Mouse (Mus musculus): ENCODE results near the gene Rtl10. TPM values are rescaled to one million over a fixed set of nuclear protein-coding genes. Genes with fewer than 3 reads are reported as not detected.
"Not testable (repeated sequence)": the region's sequence is repeated elsewhere in the genome, so short reads cannot be mapped to it uniquely, and the experiment has no call there.

Gene Rtl10
- total and polyA plus RNA-seq, 3 experiments, result 3.5 to 9.9 (median 8.3) TPM

DNA sequence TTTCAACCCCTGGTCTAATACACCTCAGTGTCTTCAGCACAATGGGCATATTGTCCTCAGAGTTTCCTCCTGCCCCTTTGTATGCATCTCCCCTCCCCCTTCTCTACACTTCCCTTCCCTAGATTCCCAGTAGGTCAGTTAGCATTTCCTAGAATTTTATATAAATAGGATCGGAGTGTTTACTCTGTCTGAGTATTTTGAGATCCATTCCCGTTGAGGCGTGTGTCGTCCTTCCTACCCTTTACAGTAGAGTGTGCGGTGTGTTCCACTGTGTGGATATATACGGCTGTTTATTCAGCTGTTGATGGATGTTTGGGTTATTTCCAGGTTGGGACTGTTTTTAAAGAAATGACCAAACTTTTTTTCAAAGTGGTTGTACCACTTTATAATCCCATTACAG, 14.8 kb downstream of the Rtl10 start:
- DNase-seq (ENCODE audit: low spot score) (no peak), ATAC-seq (ENCODE audit: extremely low read depth, insufficient number of reproducible peaks, low FRiP score, poor library complexity, severe bottlenecking) (no peak)
- H3K4me1 ChIP-seq (ENCODE audit: insufficient read depth, low read depth, low read length), result no peaks in the 10 kb centered on the region
- H3K36me3 ChIP-seq (replicated peaks), result peaks cover 35% of the 10 kb centered on the region
- H3K4me3 ChIP-seq (ENCODE audit: low read depth, low read length), result no peak overlapping the region
- no peaks in the 10 kb centered on the region for H3K9me3 ChIP-seq (replicated peaks)
- TF ChIP-seq GATA2 (IDR thresholded peaks at IDR 0.05; ENCODE audit: borderline replicate concordance, low read depth, low read length), result no peak
- TF ChIP-seq GATA1 (IDR thresholded peaks at IDR 0.05; ENCODE audit: borderline replicate concordance, low read length), result no peak
- no peak for TF ChIP-seq TAL1 (conservative IDR thresholded peaks at IDR 0.05; ENCODE audit: low read depth, low read length)
- TF ChIP-seq POLR2AphosphoS5 (IDR thresholded peaks at IDR 0.05; ENCODE audit: insufficient replicate concordance, low read depth, low read length), result no peak
- no peak for TF ChIP-seq CTCF (IDR thresholded peaks at IDR 0.05; ENCODE audit: low read depth, low read length)
- no peaks in the 10 kb centered on the region for H3K27me3 ChIP-seq (ENCODE audit: insufficient read depth, low read length)

DNA sequence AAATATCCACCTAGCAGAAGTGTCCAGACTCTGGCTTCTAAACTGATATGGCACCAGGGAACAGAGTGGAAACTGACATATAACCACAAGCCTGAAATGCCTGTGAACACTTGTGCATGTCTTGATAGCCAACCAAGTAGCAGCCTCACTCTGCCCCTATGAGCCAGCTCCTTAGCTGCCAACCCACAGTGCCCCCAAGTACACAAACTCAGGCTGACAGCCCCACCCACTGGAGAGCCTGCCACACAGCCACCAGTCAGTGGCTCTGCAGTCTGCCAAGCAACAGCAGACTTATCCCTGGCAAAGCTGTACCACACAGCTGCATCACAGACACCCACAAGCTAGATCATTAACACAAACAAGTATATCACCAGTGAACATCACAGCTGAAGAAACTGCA, 19.4 kb downstream of the Rtl10 start:
- DNase-seq (ENCODE audit: low spot score), result no peak
- ATAC-seq (ENCODE audit: extremely low read depth, insufficient number of reproducible peaks, low FRiP score, poor library complexity, severe bottlenecking), result no peak
- Histone ChIP-seq H3K9me3 (replicated peaks) (no peaks in the 10 kb centered on the region), H3K27me3 (ENCODE audit: insufficient read depth, low read length) (no peaks in the 10 kb centered on the region), H3K4me1 (ENCODE audit: insufficient read depth, low read depth, low read length) (no peaks in the 10 kb centered on the region), H3K4me3 (ENCODE audit: low read depth, low read length) (no peak overlapping the region), H3K36me3 (replicated peaks) (peaks cover 8% of the 10 kb centered on the region)
- TF ChIP-seq GATA2 (IDR thresholded peaks at IDR 0.05; ENCODE audit: borderline replicate concordance, low read depth, low read length) (no peak), TAL1 (conservative IDR thresholded peaks at IDR 0.05; ENCODE audit: low read depth, low read length) (no peak), POLR2AphosphoS5 (IDR thresholded peaks at IDR 0.05; ENCODE audit: insufficient replicate concordance, low read depth, low read length) (no peak), CTCF (IDR thresholded peaks at IDR 0.05; ENCODE audit: low read depth, low read length) (no peak), GATA1 (IDR thresholded peaks at IDR 0.05; ENCODE audit: borderline replicate concordance, low read length) (no peak)

DNA sequence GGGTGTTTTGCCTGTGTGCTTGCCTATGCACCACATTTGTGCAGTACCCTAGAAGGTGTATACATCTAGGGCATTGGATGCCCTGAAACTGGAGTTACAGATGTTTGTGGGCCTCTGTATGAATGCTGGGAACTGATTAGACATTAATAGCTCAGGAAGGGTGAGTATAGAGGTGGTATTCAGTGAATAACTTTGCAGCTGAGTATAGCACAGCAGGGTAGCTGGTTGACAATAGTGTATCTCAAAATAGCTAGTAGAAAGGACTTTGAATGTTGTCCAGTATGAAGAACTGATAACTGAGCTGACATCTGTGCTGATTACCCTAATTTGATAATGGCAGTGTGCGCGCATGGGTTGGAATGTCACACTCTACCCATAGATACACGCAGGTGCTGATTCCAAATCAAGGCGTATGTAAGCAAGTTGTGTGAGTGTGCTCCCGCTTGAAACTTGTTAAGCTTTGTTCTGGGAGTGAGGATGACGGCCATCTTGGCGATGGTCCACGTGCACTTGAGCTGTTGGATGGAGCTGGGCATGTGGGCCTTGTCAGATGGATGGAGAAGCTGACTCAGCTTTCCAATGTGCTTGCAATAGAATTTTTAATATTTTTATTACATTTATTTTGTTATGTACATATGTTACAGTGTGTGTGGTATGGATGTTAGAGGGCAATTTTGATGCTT, 25.0 kb downstream of the Rtl10 start:
- no peaks in the 10 kb centered on the region for H3K27me3 ChIP-seq (ENCODE audit: insufficient read depth, low read length)
- H3K9me3 ChIP-seq (replicated peaks), result no peaks in the 10 kb centered on the region
- ATAC-seq (ENCODE audit: extremely low read depth, insufficient number of reproducible peaks, low FRiP score, poor library complexity, severe bottlenecking) (no peak), DNase-seq (ENCODE audit: low spot score) (no peak)
- TF ChIP-seq CTCF (IDR thresholded peaks at IDR 0.05; ENCODE audit: low read depth, low read length) (no peak), TAL1 (conservative IDR thresholded peaks at IDR 0.05; ENCODE audit: low read depth, low read length) (no peak), GATA1 (IDR thresholded peaks at IDR 0.05; ENCODE audit: borderline replicate concordance, low read length) (no peak), GATA2 (IDR thresholded peaks at IDR 0.05; ENCODE audit: borderline replicate concordance, low read depth, low read length) (no peak), POLR2AphosphoS5 (IDR thresholded peaks at IDR 0.05; ENCODE audit: insufficient replicate concordance, low read depth, low read length) (no peak)
- H3K4me1 ChIP-seq (ENCODE audit: insufficient read depth, low read depth, low read length), result no peaks in the 10 kb centered on the region
- H3K36me3 ChIP-seq (replicated peaks), result peaks cover 4% of the 10 kb centered on the region
- no peak overlapping the region for H3K4me3 ChIP-seq (ENCODE audit: low read depth, low read length)

DNA sequence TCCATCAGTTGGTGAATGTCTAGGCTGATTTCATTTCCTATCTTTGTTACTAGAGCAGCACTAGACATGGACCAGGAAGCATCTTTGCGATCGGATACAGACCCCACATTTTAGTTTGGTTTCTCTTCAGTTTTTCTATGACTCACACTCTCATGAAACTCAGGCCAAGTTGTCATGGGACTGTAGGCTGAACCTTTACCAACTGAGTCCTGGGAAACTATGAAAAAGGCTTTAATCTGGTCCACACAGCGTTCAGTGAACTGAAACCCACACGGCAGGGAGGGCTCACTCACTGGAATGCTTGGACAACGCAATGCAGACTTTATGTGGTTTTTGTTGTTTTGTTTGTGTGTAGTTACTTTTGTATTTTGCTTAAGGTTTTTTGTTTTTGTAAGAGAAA, 30.0 kb downstream of the Rtl10 start:
- TF ChIP-seq GATA2 (IDR thresholded peaks at IDR 0.05; ENCODE audit: borderline replicate concordance, low read depth, low read length) (no peak), GATA1 (IDR thresholded peaks at IDR 0.05; ENCODE audit: borderline replicate concordance, low read length) (no peak), POLR2AphosphoS5 (IDR thresholded peaks at IDR 0.05; ENCODE audit: insufficient replicate concordance, low read depth, low read length) (no peak), TAL1 (conservative IDR thresholded peaks at IDR 0.05; ENCODE audit: low read depth, low read length) (no peak), CTCF (IDR thresholded peaks at IDR 0.05; ENCODE audit: low read depth, low read length) (no peak)
- ATAC-seq (ENCODE audit: extremely low read depth, insufficient number of reproducible peaks, low FRiP score, poor library complexity, severe bottlenecking) (no peak), DNase-seq (ENCODE audit: low spot score) (no peak)
- H3K4me1 ChIP-seq (ENCODE audit: insufficient read depth, low read depth, low read length), result no peaks in the 10 kb centered on the region
- peaks cover 4% of the 10 kb centered on the region for H3K36me3 ChIP-seq (replicated peaks)
- H3K9me3 ChIP-seq (replicated peaks), result no peaks in the 10 kb centered on the region
- H3K4me3 ChIP-seq (ENCODE audit: low read depth, low read length), result no peak overlapping the region
- no peaks in the 10 kb centered on the region for H3K27me3 ChIP-seq (ENCODE audit: insufficient read depth, low read length)

DNA sequence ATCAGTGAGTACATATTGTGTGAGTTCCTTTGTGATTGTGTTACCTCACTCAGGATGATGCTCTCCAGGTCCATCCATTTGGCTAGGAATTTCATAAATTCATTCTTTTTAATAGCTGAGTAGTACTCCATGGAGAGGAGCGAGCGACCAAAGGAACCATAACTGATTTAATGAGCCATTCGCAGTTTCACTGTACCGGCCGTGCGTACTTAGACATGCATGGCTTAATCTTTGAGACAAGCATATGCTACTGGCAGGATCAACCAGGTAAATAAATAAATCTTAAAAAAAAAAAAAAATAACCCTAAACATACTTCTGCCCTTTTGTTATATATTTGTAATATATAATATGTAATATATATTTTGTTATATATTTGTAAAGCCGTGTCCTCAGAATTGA, 34.4 kb downstream of the Rtl10 start:
- not testable (repeated sequence) for H3K4me3 ChIP-seq (ENCODE audit: low read depth, low read length); DNase-seq (ENCODE audit: low spot score); H3K27me3 ChIP-seq (ENCODE audit: insufficient read depth, low read length); H3K4me1 ChIP-seq (ENCODE audit: insufficient read depth, low read depth, low read length); H3K9me3 ChIP-seq (replicated peaks); H3K36me3 ChIP-seq (replicated peaks)
- peak; percentile 100 for ATAC-seq (ENCODE audit: extremely low read depth, insufficient number of reproducible peaks, low FRiP score, poor library complexity, severe bottlenecking)

DNA sequence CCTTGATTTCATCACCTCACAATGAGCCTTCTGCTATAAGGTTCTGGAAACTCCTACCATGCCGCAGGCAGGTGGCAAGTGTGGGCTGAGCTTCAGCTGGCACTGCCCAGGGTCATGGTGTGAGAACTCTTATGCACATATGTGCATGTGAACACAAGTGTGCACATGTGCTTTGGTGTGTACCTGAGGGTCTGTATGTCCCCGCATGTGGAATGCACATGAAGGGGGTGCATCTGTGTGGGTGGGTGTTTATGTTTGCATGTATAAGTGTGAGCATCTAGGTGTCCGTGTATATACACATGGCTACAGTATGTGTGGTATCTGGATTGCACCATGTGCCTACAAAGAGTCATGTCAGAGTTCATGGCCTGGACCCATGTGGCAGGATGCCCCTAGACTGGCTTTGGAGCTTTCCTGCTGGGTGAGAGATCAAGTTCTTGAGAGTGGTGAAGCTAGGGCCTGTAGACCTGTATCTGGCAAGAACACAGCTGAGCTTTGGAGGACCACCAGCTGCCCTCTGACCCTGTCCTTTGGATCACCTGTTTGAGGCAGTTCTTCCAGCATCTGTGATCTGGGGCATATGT, 38.8 kb downstream of the Rtl10 start:
- Histone ChIP-seq H3K36me3 (replicated peaks) (peaks cover 18% of the 10 kb centered on the region), H3K4me1 (ENCODE audit: insufficient read depth, low read depth, low read length) (no peaks in the 10 kb centered on the region), H3K4me3 (ENCODE audit: low read depth, low read length) (no peak overlapping the region), H3K9me3 (replicated peaks) (no peaks in the 10 kb centered on the region), H3K27me3 (ENCODE audit: insufficient read depth, low read length) (no peaks in the 10 kb centered on the region)
- no peak for ATAC-seq (ENCODE audit: extremely low read depth, insufficient number of reproducible peaks, low FRiP score, poor library complexity, severe bottlenecking)
- DNase-seq (ENCODE audit: low spot score), result no peak
- TF ChIP-seq GATA2 (IDR thresholded peaks at IDR 0.05; ENCODE audit: borderline replicate concordance, low read depth, low read length), result no peak
- TF ChIP-seq GATA1 (IDR thresholded peaks at IDR 0.05; ENCODE audit: borderline replicate concordance, low read length), result no peak
- TF ChIP-seq TAL1 (conservative IDR thresholded peaks at IDR 0.05; ENCODE audit: low read depth, low read length), result no peak
- no peak for TF ChIP-seq POLR2AphosphoS5 (IDR thresholded peaks at IDR 0.05; ENCODE audit: insufficient replicate concordance, low read depth, low read length)
- TF ChIP-seq CTCF (IDR thresholded peaks at IDR 0.05; ENCODE audit: low read depth, low read length), result no peak
